Mouse (Mus musculus): ENCODE data around the gene Gm10217.

GRCm38 (mm10) chr8:9879921-9880320 is 15.9 kb downstream of the Gm10217 start:
- TF ChIP-seq POLR2A (IDR thresholded peaks at IDR 0.05; ENCODE audit: low read depth, low read length) (no peak), CTCF (IDR thresholded peaks at IDR 0.05; ENCODE audit: borderline replicate concordance, insufficient read depth, low read length) (no peak)

Data from embryonic fibroblast, embryonic 13.5 days (primary cell).